Mouse (Mus musculus): Measurements from ENCODE around the gene Trim67.

The Trim67 gene

DNA sequence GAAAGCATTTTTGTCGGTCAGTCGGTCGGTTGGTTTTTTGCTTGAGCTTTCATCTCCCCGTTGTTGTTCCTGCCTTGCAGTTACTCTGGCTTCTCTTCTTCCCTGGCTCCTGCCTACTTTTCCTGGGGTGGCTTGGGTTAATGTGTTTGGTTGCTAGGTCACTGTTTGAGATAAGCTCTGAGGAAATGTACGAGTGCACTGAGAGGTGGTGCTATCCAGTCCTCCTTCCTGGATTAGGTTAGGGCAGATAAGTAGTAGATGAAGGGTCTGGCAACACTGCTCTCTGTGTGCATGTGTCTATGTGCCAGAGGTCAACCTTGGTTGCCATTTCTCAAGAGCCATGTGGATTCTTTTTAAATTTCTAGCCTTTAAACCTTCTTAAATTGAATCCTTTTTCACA, 79.8 kb downstream of the Trim67 start:
- DNase-seq (ENCODE audit: low spot score in 2 of 2): no peak

DNA sequence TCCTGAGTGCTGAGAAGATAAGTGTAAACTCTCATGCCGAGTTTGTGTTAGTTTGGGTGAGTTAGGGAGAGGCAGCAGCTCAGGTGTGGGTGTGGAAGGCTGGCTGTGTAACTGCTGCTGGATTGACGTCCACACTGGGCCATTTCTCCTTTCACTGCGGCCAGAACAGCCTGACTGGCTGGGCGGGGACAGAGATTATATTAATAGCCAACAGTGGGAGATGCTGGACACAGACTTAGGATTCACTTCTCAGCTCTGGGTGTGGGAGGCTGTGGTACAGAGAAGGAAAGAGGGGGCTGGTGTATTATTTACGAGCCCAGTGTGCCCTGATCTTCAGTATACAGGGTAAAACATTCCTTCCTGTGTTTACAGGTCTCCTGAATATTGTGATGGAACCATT, 85.2 kb downstream of the Trim67 start:
- DNase-seq (ENCODE audit: low spot score in 2 of 2): no peak

DNA sequence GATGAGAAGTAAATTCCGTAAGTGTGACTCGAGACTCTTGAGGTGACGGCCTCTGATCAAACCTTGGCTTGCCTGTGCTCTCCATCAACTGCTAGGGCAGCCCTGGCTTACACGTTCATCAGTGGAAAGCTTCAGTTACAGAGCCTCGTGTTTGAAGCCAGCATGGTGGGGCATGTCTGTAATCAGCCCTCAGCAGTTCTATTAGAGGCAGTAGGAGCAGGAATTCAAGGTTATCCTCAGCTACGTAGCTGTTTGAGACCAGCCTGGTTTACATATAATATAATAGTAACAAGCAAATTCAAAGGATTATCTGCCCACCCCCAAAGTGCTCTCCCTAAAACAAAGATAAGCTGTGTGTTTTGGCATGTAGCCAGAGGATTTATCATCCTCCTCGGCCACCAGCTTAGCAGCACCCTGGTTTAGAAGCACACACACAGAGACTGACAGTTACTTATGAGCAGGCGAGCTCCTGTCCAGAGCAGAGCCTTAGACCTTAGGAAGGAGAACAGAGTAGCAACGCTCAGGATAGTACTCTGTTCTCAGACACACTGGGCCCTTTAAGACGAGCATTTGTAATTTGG, 86.1 kb downstream of the Trim67 start:
- no peak for DNase-seq (ENCODE audit: low spot score in 2 of 2)

Data from frontal cortex, postnatal 10 days (tissue).